Mouse (Mus musculus) urinary bladder, postnatal 4 days (tissue): ENCODE data around the gene Atg3.

Source experiments
- DNase-seq, 2 experiments: peaks; one replicate each; pipeline ENCODE4 v3.0.0; 2021 to 2022; ENCODE audit warnings: low spot score in 2 of 2

The Atg3 gene

DNA sequence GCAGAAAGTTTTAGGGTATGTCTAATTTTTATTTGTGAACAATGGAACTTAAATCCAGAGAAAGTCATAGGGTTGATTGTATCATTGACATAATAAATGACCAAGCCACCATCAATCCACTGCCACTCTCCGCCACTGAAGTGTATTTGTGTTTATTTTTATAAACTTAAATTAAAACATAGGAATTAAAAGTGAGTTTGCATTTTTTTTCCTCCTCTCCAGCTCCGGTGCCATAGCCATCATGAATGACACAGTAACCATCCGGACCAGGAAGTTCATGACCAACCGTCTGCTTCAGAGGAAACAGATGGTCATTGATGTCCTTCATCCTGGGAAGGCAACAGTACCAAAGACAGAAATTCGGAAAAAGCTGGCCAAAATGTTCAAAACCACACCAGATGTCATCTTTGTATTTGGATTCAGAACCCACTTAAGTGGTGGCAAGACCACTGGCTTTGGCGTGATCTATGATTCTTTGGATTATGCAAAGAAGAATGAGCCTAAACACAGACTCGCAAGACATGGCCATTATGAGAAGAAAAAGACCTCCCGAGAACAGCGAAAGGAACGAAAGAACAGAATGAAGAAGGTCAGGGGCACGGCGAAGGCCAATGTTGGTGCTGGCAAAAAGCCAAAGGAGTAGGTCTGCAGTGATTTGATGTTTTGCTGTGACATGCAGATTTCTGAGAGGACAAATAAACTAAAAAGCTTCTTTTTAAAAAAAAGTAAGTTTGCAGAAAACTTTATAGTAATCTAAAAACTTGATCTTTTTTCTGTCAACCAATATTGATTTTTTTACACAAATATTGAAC, 46.5 kb downstream of the Atg3 start:
- no peak for DNase-seq

DNA sequence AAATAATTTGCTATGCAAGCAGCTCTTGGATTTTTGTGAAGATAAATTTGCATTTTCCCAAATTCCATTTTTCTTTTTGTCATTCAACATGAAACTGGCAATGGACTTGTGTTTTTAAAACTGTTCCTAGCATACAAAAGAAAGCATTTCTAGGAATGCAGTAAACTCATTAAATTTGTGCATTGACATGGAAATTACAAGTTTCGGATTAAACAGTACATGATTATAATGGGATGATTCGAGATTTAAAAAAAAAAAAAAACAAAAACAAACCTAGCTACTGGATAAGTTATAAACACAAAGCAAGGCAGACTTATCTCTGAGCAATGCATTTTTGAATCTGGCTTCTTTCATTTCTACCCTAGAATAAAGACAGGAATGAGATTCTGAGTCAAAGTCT, 63.4 kb downstream of the Atg3 start:
- no peak for DNase-seq

DNA sequence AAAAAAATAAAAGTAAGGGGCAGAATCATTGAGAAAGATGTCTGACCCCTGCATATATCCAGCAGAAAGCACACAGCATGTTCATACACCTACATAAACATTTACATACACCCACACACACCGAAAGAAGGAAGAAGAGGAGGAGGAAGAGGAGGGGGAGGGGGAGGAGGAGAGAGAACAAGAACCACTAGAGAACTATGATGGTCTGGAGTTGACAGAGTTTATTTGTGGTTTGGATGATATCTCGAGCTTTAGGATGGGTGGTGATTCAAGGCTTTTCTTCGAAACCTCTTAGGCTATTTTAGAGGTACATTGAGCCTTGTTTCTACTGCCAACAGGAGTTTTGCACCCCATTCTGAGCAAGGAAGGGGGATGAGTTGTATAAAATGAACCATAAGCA, 64.2 kb downstream of the Atg3 start:
- DNase-seq: no peak

- DNase-seq: no peak
Measured at GRCm38 (mm10) chr16:45223648-45224388, 65.2 kb downstream of the Atg3 start, which contains the start of gene Btla. Gene Btla, plus strand, starts transcription at chr16:45224315.

DNA sequence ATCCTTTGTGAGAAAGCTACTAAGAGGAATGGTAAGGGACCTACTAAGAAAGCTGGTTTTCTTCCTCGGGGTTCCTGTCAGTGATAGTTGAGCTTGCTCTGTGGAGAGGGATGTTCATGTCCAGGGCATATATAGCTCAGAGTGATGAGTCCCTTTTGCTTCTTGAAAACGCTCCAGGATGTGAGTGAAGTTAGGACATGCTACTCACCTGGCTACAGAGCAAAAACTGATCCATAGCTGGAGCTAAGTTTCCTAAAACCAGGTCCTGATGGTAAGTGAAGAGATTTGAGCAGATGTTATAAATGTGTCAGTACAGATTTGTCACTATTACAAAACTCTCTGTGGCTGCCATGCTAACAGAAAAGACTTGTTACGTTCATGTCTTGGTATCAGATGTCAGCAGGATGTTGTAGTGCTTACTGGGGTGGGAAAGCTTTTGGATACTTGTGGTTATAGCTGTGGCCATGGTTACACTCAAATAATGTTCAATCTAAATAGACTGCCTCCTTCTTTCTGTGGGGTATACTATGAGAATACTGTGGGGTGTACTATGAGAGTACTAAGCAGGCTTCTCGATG, 65.9 kb downstream of the Atg3 start:
- DNase-seq: no peak

GRCm38 (mm10) chr16:45227002-45227401, 68.4 kb downstream of the Atg3 start:
- DNase-seq: no peak

DNA sequence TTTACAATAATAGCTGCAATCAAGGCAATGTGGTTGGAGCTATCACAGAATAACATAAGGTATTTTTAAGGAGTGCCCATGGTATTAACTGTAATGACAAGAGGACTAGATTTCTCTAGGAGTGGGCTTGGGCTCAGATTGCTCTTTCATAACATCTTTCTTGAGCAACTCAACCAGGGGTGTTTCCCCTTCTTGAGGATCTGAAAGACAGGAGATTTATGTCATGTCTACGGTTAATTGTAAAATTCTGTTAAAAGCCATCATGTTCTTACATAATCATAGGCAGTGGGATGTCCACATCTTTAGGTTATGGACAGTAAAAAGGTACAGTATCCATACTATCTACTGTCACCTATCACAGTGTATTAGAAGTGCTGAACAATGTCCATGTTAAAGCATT, 72.7 kb downstream of the Atg3 start:
- DNase-seq: no peak

DNA sequence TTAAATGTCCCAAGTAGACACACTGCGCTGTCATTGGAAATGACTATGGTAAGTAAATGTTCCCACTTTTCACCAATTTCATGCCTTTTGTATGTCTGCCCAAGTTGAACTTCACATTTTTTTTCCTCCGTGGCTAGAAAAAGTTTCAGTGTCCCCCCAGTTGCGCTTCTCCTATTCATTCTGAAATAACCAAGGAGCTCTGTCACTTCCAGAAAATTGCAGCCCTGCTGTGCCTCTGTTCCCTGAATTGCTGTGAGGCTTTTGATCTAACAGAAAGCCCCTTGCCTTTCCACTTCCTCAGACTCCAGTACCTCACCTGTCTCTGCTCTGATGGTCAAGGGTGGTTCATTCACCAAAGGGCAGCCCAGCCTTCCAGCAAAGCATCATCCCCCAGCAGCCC, 74.4 kb downstream of the Atg3 start:
- DNase-seq: no peak
